Mouse (Mus musculus): ENCODE results near the gene 6430531B16Rik.

The 6430531B16Rik gene

DNA sequence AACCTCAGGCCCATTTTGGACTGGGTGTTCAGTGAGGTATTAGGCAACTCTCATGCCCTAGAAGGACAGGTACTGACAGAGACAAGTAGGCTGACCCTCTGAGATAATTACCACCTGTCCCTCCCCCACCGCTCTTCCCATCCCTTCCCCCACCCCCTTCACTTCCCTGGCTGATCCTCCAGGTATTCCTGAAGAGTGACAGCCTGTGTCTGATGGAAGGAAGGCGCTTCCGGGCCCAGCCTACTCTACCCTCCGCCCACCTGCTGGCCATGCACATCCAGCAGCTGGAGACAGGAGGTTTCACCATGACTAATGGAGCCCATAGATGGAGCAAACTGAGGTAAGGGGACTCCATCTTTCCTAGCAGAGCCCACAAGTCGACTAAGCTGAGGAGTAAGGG lies 40.7 kb downstream of the 6430531B16Rik start:
- no peak for DNase-seq (ENCODE audit: low spot score in 2 of 2)

DNA sequence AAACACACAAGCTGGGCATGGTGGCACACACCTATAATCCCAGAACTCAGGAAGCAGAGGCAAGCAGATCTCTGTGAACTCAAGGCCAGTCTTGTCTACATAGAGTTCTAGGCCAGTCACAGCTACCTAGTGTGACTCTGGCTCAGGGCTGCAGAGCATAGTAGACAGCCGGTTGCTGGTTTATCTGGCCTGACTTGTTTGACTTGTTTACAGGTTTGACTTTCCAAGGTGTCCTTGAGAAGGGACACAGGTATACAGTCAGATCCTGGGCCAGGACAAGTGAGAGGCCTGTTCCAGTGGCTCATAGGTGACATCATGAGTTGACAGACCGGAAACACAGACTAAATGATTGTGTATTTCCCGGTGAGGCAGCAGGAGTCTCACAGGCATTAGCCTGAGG lies 41.4 kb downstream of the 6430531B16Rik start:
- DNase-seq (ENCODE audit: low spot score in 2 of 2), result no peak

DNA sequence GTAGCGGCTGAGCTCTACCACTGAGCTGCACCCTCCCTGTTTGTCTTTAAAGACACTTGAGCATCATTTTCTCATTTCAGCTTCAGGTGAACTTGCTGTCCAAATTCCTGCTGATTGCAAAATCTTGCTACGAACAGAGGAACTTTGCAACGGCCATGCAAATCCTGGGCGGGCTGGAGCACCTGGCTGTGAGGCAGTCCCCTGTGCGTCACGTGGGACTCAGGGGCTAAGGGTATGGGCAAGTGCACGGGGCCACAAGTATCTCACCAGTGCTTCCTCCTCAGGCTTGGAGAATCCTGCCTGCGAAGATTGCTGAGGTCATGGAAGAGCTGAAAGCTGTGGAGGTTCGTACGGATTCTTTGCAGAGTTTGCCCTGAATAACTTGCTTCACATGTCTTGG lies 41.9 kb downstream of the 6430531B16Rik start:
- no peak for DNase-seq (ENCODE audit: low spot score in 2 of 2)

DNA sequence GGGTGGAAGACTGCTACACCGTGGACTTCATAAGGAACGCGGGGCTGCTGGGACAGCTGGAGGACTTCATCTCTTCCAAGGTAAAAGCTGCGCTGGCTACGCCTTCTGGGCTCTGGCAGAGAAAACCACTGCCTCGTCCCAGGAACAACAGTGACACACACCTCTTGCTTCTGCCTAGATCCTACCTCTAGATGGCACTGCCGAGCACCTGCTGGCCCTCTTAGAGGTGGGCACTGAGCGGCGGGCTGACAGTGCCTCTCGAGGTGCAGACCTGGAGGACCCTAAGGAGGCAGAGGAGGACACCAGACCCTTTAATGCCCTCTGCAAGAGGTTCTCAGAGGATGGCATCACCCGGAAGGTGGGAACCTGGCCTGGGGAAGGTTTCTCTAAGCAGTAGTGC lies 47.8 kb downstream of the 6430531B16Rik start:
- peak; percentile 13 to 61 for DNase-seq (ENCODE audit: low spot score in 2 of 2)
